Mouse (Mus musculus): ENCODE data around the gene Prnd.
A peak's percentile ranks its signal among the peaks of the same experiment; 100 is the strongest.

Prnd gene

DNA sequence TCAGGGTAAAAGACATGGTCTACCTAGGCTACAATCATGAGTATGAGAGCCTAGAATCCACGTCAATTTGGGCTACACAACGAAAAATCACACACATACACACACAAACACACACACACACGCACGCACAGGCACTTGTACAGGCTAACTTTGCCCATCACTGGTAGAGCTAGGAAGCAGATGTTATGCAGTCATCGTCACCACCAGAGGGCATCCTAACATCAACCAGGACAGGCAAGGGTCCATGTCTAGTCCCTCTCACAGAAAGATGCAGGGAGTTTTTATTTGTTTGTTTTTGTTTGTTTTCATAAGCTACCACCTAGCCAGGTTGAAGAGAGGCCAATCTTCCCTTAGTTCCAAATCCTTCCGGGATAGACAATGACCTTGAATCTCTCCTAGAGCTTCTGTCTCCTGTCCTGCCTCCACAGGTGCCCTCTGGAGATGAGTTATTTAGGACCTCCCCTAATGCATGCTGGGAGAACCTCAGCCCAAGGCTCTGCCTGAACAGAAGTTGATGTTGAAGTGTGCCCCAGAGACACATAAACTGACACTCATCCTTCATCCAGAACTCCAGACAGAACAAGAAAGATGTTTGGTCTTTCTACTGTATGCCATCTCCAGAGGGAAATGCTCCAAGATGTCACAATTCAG, 32.0 kb downstream of the Prnd start:
- DNase-seq (ENCODE audit: low read depth, low spot score) = peak; percentile 88

DNA sequence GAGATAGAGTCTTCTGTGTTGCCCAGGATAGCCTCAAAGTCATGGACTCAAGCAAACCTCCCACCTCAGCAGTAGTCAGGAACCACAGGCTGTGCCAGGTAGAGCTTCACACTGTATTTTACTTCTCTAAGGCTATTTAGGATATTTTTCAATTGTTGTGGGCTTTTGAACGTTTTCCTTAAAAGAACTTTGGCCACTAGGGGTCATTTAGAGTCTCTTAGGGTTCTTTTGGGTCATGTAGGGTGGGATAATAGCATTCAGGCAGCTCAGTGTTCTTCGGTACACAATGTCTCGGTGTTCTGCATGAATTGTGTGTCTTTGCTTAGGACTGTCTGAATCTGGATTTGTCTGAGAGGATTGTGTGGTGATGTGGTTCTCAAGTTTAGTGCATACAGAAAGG, 37.3 kb downstream of the Prnd start:
- no peak for DNase-seq (ENCODE audit: low read depth, low spot score)

DNA sequence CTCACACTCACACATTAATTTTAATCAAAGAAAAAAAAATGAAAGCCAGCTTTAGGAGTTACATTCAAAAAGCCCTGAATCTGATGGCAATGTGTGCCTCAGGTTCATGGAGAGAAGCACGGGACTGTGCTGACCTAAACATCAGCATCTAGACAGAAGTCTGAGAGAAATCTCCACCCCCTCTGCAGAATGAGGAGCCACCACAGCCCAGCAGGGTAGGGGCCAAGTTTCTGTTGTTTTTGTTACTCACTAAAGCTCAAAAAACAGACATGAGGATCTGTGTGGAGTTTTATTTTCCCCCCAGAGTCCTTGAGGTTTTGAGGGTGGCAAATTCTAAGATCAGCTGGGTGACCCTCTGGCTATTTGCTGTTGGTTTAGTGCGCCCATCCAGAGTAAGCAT, 37.9 kb downstream of the Prnd start:
- no peak for DNase-seq (ENCODE audit: low read depth, low spot score)

DNA sequence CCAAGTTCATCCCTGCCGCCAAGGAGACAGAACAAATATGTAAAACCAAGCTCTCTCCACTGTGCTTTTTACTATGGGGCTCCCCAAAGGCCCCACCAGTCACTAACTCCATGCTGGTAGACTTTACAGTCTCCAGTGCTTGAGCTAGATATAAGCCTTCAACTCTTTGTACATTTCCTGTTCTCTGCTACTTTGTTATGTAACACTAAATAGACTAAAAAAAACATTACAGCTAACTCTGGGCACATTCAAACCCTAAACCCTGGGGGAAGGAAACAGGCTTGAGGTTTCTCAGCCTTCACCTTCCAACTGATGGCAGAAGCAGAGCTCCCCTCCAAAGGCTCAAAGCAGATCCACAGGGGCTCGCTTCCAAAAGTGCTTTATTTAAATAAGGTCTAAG, 41.8 kb downstream of the Prnd start:
- DNase-seq (ENCODE audit: low read depth, low spot score) = no peak

DNA sequence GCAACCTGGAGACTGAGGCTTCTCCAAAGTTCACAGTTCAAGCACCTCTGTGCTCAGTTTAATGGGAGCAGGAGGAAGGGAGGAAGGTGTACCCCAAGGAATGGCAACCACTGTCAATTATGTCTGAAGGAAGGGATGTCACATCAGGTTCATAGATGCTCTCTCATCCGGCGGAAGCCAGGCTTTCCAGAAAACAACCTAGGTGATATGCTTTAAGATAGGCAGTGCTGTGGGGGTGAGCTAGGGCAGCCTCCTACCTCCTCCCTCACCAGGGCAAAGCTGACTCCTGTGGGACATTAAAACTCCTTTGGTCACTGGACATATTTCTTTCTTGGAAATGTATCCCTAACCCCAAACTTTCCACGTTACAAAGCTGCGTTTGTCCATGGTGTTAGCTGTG, 42.5 kb downstream of the Prnd start:
- no peak for DNase-seq (ENCODE audit: low read depth, low spot score)

DNA sequence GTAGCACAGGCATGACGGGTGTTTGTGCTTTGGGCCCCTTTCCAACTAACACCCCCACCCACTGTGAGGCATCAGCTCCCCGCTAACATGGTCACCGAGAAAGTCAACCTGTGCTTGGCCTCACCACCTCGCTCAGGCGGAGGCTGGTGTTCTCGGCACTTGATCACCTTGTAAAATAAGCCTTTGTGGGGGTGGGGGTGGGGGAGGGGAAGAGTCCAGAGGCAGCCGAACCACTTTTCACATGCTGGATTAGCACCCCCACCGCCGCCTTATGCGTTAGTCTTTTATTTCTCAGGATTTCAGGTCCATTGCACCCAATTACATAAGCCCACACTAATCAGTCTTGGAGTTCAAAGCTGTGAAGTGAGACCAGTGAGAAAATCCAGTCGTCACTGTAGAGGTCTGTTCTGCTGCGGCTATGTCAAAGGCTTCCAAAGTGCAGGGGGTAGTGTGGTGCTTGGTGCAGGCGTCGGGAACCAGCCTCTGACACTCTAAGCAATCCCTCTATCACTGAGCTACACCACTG, 43.0 kb downstream of the Prnd start:
- DNase-seq (ENCODE audit: low read depth, low spot score) = no peak

DNA sequence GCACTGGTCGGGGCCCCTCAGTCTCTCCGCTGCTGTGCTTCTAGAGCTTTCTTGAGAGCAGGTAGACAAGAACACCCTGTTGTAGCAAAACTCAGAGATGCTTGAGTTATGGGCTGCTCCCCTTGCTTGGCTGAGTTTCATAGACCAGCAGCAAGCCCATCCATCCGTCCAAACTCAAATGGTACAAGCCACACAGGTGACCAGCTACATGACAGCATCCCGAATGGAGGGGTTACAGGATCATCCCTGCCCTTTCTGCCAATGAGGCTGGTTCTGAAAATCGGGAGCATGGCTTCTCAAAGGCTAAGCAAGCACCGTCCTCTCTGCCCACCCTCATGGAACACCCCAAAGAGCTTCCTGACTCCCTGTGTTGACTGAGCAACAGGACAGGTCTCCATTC, 44.3 kb downstream of the Prnd start:
- no peak for DNase-seq (ENCODE audit: low read depth, low spot score)

DNA sequence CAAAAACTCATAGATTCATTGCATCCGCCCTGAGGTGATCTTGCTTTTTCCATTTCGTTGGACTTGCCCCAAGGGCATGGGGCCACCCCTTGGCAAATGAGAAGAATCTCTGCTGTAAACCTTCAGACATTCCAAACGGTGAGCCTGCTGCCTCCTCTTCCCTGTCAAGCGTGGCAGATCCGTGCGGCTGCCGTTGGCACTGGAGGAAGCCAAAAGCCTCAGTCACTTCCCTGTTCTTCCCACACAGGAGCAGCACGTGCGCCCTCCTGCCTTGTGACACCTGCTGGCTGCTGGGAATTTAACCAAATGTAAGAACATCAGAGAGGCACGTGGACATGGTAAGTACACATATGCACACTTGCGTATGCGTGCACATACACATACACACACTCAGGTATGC, 45.1 kb downstream of the Prnd start:
- DNase-seq (ENCODE audit: low read depth, low spot score) = peak; percentile 82

DNA sequence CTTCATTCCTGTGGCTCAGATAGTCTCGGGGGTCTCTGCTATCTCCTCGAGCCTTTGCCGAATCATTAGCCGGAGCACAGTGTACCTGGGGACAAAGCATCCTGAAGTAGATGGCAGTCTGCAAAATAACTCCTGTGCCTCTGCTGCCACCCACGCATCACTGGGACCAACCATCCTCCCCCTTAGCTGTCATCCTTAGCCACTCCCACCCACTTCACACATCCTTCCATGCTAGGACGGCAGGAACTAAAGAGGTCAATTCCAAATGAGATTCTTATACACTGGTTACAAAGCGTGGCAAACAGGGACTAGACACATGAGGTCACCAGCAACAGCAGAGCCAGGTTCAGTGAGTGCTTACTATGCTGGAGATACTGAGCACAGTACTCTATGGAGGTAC, 45.7 kb downstream of the Prnd start:
- peak; percentile 60 for DNase-seq (ENCODE audit: low read depth, low spot score)

DNA sequence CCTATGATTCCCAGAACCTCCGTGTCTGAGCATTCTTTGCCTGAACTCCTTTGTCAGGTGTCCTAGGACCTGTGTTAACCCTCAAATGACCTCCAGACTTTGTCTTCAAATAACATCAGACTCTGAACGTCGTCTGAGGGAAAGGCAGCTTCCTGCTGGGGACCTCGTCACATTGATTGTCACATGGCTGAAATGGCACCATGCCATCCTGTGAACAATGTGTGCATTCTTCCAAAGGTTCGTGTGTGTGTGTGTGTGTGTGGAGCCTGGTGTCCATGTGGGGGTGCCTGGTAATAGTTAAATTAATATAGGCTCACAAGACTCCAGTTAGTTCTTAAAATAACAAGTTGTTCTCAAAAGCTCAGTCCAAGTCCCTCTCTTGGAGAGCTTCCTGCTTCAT, 46.7 kb downstream of the Prnd start:
- DNase-seq (ENCODE audit: low read depth, low spot score) = peak; percentile 77

DNA sequence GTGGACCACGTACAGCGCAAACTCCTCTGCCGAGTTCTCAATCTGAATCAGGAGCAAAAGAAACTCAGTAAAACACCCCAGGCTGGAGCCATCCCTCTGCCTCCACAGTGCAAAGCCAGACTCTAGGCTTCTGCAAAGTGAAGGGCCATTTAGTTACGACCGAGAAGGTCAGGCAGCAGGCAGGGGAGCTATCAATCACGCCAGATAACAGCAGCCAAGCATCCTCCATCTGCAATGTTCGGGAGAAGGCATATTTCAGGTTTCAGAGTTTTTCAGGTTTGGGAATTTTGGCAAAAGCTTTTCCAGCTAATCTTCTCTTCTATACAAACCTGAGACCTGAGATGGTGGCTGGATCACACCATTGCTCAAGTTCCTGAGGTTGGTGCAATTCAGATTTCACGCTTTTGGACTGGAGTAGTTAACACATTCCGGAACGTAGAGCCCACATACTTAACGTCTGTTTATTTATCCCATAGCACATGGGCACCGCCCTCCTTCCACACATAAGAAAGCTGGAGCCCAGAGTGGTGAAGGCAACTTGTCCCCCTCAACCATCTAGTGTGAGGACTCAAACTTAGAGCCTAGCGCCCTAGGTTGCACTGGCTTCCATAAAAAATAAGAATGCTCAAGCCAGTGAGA, 51.2 kb downstream of the Prnd start:
- DNase-seq (ENCODE audit: low read depth, low spot score) = no peak

DNA sequence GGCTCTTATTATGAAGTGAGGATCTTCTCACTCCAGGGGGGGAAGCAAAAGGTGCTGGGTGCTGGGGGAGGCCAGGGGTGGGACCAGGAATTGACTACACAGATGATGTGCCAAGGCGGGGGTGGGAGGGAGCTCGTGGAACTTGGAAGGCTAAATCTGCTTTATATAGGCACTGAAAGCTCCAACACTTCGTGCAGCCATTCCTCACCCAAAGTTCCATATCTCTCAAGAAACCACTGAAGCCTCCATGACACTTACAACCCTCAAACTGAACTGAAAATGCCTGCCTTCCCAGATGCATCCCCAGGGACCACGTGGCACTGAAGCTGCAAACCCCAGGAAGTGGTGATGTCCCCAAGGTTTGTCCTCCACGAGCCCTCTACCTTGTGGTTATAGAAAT, 53.3 kb downstream of the Prnd start:
- DNase-seq (ENCODE audit: low read depth, low spot score) = no peak

DNA sequence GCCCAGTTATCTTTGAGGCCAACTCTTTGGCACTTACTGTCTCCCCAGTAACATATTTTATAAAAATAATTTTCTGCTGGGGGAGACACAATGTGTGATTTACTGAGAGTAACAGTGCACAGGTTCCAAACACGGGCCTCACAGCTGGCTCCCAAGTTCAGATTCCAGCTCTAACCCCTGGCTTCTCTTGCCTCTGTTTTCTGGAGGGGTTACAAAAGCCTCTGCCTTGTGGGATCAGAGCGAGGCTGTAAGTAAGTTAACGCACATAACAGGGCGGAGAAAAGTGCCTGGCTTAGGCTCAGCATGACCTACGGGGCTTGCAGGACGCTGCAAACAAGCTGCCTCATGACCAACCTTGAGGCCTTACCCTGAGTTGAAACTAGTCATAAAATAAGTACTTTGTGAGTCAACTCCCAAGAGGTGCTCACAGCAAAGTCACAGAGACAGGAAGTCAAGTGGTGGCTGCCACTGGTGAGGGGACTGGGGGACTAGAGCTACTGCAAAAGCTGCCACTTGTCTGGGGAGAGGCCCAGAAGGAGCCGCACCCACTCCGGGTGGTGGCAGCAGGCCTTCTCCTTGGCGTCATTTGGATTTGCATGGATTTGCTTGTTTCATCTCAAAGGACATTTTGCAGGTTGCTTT, 54.0 kb downstream of the Prnd start:
- no peak for DNase-seq (ENCODE audit: low read depth, low spot score)

DNA sequence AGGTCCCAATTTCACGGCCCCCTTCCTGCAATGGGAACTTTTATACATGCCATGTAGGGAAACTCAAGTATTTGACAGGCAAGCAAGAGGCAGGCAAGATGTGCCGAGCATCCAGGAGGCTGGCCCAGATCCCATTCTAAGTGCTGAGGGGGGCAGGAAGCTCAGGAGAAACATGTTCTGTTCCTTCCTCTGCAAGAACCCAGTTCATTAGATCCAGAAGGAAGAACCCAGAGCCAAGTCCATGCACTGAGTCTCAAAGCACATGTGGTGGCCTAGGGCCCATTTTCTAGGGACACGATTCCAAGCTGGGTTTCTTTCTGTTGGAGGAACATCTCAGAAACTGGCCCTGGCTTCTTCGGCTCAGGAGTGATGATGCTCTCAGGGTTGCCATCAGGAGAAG, 54.8 kb downstream of the Prnd start:
- no peak for DNase-seq (ENCODE audit: low read depth, low spot score)
